Mouse (Mus musculus): Measurements from ENCODE around the gene Mndal.
"Not testable (repeated sequence)": the region's sequence is repeated elsewhere in the genome, so short reads cannot be mapped to it uniquely, and the experiment has no call there.

Mndal gene

DNA sequence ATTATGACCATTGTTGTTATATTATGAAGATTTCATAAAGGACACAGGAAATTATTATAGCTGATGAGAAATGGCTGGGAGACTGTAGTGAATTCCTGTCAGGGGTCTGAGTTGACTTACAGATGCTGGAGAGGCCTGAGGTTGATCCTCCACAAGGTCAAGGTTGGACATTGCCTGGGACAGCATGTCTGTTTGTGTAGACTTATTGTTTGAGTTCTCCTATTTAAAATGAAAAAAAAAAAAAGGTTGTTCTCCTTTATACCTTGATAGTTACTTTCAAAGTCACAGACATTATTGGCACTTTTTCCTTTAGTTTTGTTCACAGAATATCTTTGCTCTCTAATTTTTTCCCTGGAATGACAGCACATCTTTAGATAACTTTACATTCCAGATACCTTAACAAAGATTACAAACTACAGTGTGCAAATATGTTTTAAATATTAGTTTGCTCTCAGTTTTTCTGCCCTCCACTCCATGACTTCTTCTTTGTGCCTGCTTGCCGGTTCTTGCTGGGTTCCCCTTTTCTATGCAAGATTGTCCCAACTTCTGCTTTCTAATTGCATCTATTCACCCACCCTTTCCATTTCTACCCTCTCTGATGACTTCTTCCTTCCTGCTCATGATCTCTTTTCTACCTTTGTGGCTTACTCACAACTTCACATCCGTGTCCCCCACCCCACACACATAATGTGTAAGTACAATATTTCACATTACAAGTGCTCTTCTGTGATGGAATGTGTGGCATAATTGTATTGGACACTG is 55.1 kb downstream of the Mndal start:
- DNase-seq = not testable (repeated sequence)

DNA sequence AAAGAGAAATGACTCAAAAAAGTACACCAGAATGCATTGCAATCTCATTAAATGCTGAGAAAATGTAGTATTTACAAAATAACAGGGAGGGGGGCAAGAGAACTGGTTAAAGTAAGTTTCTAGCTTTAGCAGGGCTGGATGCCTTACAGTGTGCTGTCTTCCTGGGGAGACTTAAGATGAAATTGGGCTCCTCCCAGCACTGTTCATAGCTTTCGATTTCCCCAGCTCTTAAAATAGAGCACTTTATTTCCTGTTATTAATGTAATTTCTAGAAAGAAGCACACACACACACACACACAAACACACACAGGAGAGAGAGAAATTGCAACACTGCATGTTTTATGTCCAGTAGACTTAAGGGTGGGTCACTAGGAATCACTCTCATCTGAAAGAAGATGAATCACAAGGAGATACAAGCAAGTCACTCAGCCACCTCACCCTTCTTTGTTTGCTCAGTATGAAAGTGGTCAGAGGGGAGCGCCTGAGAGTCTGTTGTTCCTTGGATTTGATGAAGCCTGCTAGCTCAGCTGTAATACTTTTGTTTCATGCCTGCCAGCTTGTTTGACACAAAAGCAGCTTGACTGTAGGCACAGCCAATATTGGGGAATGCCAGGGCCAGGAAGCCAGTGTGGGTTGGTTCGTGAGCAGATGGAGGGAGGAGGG is 62.2 kb downstream of the Mndal start:
- peak; percentile 3 for DNase-seq

DNA sequence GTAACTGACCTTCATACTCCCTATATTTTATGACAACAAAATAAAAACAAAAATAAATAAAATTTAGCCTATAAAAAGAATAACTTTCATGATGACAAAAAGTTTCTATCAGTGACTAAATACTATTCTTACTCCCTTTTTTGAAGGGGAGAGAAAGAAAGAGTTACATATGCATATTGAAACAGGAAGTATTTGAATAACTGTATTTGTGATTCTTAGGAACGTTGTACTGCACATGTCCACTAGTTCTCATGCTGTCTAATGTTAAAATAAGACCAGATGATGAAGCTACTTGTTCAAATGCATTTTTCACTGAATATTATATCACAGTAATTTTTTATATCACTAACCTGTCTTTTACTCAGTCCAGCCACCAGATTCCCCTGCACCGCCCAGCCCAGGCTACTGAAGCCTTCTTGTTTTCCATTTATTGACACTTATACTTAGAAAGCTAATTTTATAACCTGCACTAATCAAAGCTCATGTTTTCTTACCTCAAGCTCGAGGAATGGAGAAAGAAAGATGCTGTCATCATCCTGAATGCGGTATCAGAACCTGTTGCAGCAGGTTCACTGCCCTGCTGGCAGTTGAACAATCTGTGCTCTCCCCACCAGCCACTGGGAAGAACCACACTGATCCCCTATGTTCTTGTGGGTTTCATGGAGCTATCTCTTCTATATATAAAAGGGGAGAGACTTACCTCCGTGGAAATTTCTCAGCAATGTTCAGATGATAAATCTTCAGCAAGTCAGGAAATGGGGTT is 62.9 kb downstream of the Mndal start:
- DNase-seq = not testable (repeated sequence)

DNA sequence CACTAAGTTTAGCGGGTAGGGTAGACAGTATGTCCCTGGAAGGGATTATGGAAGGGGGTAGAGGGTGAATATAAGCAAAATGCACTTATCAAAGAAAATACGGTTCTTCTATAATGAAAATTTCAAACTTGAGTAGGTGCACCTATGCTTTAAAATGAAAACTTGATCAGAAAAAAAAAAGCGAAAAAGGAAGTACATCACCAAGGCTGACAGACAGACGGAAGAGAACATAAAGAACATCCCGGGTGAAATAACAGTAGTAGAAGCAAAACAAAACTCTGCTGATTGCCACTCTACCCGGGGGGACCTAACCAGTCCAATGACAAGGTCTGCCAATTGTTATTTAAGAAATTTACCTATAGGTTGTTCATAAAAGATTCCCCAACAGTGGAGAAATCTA is 64.0 kb downstream of the Mndal start:
- DNase-seq = not testable (repeated sequence)

DNA sequence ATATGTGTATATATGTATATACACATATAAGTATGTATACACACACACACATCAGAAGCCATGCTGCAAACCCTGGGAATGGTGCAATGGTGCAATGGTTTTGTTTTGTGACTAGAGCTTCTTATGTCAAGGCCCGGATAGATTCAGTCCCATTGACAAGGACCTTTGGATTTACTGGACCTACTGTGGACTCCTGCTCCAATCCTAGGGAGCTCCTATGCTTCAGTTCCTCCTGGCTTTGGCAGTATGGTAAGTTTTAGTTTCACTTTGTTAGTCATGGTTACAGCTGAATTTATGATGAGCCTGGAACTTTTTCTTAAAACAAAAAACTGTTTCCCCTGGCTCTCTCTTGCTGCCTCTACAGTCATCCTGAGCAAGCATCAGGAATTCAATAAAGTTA is 65.2 kb downstream of the Mndal start:
- not testable (repeated sequence) for DNase-seq

DNA sequence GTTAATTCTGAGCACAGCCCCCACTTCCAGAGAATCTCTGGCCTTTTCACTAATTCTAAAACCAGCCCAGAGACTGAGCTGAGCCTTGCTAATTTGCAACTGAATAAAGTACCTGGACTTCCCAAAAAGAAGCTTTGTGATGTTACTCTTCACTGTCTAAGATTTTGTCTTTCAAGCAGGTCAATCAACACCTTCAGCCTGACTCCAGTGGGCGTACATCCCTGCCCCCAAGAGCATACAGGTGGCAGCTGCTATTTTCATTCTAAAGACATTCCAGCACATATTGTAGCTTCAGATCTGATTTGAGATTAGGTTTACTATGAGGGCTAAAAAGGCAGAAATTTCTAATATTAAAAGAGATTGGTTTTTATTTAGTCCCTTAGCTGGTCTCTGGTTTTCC is 73.7 kb downstream of the Mndal start:
- DNase-seq = not testable (repeated sequence)

DNA sequence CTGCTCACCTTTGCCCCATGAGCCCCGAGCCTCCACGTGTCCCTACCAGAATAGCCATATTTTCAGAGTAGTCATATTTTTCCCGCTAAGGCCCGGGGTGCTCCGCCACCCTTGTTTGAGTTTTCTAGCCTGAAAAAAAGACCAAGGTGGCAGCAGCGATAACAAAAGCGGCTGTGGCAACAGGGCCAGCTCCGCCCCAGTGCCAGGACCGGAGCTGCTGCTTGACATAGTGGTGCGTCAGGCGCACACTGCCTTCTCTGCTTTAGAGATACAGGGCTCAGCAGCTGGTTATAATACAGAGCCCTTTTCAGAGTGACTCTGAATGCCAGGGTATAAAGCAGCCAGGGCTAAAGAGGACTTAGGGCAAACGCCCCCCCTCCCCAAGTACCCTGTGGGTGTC is 75.8 kb downstream of the Mndal start:
- DNase-seq = no peak

DNA sequence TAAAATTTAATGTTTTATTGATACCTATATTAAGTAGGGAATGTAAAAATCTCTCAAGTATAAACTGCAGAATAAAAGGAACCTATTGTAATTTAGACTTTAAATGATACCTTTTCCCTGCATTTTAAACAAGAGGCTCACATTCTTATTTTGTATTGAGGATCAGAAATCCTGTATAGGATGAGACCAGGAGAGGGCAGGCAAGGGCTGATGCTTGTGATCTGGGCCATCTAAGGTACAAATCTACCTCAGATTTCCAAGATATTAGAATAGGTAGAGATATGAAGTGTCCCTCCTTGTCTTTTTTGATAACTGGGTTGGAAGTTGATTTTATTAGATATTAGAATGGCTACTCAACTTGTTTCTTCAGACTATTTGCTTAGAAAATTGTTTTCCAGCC is 88.6 kb downstream of the Mndal start:
- DNase-seq = not testable (repeated sequence)

DNA sequence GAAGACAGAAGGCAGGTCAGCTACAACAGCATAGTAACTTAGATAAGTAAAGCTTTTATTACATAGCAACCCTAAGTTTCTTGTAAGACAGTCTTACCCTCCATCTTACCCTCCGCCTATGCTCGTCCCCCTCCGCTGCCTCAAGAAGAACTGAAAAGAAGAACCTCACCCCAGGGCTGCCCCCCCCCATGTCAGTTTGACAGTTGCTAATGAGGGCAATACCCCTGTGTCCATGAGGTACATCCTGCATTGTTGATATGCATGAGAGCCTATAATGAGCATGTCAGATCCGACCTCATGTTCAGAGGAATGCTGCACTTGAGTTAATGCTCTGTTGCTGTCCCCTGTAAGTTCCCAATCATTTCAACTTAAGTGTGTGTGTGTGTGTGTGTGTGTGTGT is 89.4 kb downstream of the Mndal start:
- DNase-seq = not testable (repeated sequence)

DNA sequence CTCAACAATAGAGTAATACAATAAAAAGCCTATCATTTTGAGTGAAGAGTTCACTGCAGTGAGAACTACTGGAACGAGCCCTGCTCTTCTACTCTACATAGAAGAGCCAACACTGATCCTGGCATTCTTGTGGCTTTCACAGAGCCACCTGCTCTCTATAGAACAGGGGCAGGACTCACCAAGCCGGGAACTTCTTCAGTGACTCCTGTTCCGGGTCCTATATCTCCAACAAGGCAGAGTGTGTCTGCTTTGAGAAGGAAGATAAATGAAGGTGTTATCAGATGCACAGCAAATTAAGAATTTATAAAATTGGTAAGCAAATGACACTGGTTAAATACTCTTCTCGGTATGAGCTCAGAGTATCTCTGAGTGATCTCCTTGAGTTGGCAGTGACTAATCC is 96.1 kb downstream of the Mndal start:
- not testable (repeated sequence) for DNase-seq

DNA sequence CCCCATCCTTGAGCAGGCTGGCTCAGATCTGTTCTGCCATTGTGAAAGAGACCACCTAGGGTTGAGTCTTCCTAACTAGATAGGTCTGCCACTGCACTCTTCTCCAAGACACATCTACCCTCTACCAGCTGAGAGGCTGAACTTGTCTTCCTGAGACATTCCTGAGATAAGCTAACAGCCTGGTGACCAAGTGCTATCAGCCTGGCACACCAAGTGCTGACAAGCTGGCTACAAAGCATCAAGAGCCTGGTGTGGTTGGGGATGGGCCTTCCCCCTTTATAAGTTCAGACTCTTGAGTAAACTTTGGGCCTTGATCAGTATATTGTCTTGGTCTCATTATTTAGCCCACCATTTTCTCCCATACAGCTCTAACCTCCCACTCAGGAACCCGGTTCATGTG is 97.5 kb downstream of the Mndal start:
- DNase-seq = no peak

DNA sequence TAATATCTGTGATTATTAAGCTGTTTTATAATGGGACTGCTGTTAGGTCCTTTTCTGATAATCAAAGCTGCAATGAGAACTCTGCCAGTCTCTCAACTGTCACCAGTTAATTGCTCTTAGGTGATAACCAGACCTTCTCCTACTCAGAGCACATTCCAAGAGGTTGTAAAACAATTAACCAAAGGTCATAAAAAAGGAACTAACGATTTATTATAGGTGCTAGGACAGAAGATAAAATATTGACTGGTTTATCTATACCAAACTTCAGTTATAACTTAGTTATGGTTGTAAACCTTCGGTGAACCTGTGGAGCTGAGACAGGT is 120.8 kb downstream of the Mndal start:
- DNase-seq = not testable (repeated sequence)

DNA sequence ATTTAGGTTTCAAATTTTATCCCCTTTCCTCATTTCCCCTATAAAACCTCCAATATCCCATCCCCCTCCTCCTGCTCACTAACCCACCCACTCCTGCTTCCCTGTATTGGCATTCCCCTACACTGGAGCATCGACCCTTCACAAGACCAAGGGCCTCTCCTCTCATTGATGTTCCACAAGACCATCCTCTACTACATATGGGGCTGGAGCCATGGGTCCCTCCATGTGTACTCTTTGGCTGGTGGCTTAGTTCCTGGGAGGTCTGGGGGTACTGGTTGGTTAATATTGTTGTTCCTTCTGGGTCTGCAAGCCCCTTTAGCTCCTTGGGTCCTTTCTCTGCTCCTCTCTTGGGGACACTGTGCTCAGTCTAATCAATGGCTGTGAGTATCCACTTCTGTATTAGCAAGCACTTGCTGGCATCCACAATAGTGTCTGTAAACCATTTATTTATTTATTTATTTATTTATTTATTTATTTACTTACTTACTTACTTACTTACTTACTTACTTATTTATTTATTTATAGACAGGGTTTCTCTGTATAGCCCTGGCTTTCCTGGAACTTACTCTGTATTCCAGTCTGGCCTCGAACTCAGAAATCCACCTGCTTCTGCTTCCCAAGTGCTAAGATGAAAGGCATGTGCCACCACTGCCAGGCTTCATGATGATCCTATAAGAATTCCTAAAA is 121.4 kb downstream of the Mndal start:
- not testable (repeated sequence) for DNase-seq

DNA sequence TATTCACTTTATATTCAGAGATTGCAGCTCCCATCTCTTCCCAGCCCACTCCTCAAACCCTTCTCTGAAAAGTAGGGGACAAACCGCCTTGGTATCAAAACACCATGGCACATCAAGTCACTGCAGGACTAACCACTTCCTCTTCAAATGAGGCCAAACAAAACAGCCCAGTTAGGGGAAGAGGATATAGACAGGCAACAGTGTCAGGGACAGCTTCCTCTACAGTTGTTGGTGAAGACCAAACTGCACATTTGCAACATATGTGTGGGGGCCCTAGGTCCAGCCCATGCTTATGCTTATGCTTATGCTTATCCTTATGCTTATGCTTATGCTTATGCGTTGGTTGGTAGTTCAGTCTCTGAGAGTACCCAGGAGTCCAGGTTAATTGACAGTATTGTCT is 133.0 kb downstream of the Mndal start:
- not testable (repeated sequence) for DNase-seq

DNA sequence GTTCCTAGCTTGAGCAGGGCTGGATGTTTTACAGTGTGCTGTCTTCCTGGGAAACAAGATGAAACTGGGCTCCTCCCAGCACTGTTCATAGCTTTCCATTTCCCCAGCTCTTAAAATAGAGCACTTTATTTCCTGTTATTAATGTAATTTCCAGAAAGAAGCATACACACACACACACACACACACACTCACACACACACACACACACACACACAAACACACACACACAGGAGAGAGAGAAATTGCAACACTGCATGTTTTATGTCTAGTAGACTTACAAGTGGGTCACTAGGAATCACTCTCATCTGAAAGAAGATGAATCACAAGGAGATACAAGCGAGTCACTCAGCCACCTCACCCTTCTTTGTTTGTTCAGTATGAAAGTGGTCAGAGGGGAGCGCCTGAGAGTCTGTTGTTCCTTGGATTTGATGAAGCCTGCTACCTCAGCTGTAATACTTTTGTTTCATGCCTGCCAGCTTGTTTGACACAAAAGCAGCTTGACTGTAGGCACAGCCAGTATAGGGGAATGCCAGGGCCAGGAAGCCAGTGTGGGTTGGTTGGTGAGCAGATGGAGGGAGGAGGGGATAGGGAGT is 139.5 kb downstream of the Mndal start:
- DNase-seq = not testable (repeated sequence)

DNA sequence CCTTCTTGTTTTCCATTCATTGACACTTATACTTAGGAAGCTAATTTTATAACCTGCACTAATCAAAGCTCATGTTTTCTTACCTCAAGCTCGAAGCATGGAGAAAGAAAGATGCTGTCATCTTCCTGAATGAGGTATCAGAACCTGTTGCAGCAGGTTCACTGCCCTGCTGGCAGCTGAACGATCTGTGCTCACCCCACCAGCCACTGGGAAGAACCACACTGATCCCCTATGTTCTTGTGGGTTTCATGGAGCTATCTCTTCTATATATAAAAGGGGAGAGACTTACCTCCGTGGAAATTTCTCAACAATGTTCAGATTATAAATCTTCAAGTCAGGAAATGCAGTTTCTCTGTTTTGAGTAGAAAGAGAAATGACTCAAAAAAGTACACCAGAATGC is 140.1 kb downstream of the Mndal start:
- not testable (repeated sequence) for DNase-seq

DNA sequence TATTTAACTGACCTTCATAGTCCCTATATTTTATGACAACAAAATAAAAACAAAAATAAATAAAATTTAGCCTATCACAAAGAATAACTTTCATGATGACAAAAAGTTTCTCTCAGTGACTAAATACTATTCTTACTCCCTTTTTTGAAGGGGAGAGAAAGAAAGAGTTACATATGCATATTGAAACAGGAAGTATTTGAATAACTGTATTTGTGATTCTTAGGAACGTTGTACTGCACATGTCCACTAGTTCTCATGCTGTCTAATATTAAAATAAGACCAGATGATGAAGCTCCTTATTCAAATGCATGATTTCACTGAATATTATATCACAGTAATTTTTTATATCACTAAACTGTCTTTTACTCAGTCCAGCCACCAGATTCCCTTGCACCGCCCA is 140.5 kb downstream of the Mndal start:
- DNase-seq = not testable (repeated sequence)
